Mouse (Mus musculus): ENCODE measurements at regions not wholly inside any gene's neighbourhood (a gene's known extent, or its start where the extent isn't known, plus 50 kb on each side); places are given as distances from the start of the nearest gene placed in this dataset.

DNA sequence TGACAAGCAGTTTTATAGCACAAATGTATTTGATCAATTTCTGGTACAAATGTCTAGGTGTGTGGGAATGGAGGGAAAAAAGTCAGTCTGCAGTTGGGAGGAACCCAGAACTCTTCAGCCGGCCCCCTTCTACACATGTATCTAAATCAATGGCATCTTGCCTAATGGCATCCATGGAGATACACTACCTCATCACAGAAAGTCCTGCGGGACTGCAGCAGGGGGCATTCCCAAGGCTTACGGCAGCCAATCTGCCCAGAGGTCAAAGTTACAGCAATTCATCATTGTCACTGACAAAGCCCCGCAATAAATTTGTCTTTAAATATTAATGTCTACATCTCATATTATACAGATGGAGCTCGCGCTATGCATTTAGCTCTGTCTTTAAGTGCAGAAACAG, 135.7 kb upstream of the Arhgap5 start:
- TF ChIP-seq CTCF (IDR thresholded peaks at IDR 0.05; ENCODE audit: extremely low read depth, insufficient read length, insufficient replicate concordance, low read depth, low read length) (no peak), POLR2A (IDR thresholded peaks at IDR 0.05; ENCODE audit: low read depth, low read length) (no peak)
- no peaks in the 10 kb centered on the region for H3K27me3 ChIP-seq (ENCODE audit: control insufficient read depth, insufficient read depth, low read length)
- WGBS: 24% methylated on average over 6 of the region's 6 CpGs
- no peak overlapping the region for H3K4me3 ChIP-seq (ENCODE audit: low read depth, low read length)
- H3K36me3 ChIP-seq (ENCODE audit: control insufficient read depth, insufficient read depth, low read length): no peaks in the 10 kb centered on the region
- H3K4me1 ChIP-seq (ENCODE audit: control insufficient read depth, insufficient read depth, insufficient read length, low read length): no peaks in the 10 kb centered on the region
- no peak overlapping the region for H3K27ac ChIP-seq (ENCODE audit: insufficient read depth, low read depth, low read length)

DNA sequence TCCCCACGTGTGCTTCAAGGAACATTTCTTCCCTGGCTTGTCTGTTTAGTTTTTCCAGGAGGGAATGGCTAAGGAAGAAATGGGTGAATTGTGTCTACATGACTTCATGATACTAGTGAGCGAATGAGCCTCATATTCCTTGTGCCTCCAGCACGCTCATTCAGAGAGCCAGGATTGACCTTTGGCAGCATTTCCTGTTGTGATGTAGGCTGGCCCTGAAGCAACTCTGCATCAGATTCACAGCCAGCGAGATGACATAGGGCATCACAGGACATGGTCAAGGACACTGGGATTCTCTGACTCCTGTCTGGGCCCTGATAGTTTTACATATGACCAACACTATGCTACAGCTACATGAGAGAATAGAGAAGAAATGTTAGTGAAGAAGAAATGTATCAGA, 135.3 kb upstream of the Arhgap5 start:
- H3K4me3 ChIP-seq (ENCODE audit: low read depth, low read length): no peak overlapping the region
- TF ChIP-seq CTCF (IDR thresholded peaks at IDR 0.05; ENCODE audit: extremely low read depth, insufficient read length, insufficient replicate concordance, low read depth, low read length) (no peak), POLR2A (IDR thresholded peaks at IDR 0.05; ENCODE audit: low read depth, low read length) (no peak)
- no peaks in the 10 kb centered on the region for H3K4me1 ChIP-seq (ENCODE audit: control insufficient read depth, insufficient read depth, insufficient read length, low read length)
- H3K27ac ChIP-seq (ENCODE audit: insufficient read depth, low read depth, low read length): no peak overlapping the region
- H3K27me3 ChIP-seq (ENCODE audit: control insufficient read depth, insufficient read depth, low read length): no peaks in the 10 kb centered on the region
- H3K36me3 ChIP-seq (ENCODE audit: control insufficient read depth, insufficient read depth, low read length): no peaks in the 10 kb centered on the region
- WGBS: 41% methylated on average over 4 of the region's 4 CpGs

DNA sequence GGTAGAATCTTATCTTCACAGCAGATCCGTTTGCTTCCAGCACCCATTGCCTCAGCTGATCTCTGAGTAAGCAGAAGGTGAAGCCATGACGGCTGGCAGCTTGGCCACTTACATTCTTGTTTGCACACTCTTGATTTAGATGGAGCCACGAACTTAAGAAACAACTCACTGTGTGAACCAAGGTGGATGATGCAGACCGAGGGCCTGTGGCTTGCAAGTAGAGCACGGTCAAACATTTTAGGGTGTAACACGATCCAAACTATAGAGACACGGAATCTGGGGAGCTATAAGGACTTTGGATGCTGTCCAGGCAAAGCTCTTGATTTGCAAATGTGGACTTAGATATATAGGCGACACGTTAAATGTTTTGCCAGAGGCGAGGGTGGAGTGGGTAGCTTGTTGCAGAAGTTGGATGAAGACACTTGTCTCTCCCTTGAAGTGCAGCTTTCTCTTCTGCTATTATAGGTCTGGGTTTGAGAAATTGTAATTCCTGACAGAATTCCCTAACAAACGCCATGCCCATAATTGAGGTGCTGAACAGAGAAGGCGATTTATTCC, 133.5 kb upstream of the Arhgap5 start:
- no peak for TF ChIP-seq CTCF (IDR thresholded peaks at IDR 0.05; ENCODE audit: extremely low read depth, insufficient read length, insufficient replicate concordance, low read depth, low read length)
- no peak for TF ChIP-seq POLR2A (IDR thresholded peaks at IDR 0.05; ENCODE audit: low read depth, low read length)
- H3K36me3 ChIP-seq (ENCODE audit: control insufficient read depth, insufficient read depth, low read length): no peaks in the 10 kb centered on the region
- no peak overlapping the region for H3K4me3 ChIP-seq (ENCODE audit: low read depth, low read length)
- no peaks in the 10 kb centered on the region for H3K4me1 ChIP-seq (ENCODE audit: control insufficient read depth, insufficient read depth, insufficient read length, low read length)
- WGBS: 74% methylated on average over 12 of the region's 12 CpGs
- no peaks in the 10 kb centered on the region for H3K27me3 ChIP-seq (ENCODE audit: control insufficient read depth, insufficient read depth, low read length)
- no peak overlapping the region for H3K27ac ChIP-seq (ENCODE audit: insufficient read depth, low read depth, low read length)

DNA sequence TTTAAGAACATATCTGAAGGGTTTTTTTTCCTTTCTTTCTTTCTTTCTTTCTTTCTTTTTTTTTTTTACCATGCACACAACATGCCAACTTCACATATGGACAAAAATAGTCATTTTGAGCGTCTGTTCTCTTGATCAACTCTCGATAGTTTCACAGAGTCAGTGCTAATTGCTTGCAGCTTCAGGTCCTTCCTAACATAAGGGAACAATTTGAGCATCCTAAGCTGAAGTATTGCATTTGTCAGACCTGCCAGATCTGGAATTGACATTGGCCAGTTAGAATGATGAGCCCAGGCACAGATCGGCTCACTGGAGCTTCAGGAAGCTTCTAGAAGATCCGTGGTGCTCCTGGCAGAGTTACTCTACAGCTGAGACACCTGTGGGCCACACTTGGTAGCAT, 128.7 kb upstream of the Arhgap5 start:
- H3K36me3 ChIP-seq (ENCODE audit: control insufficient read depth, insufficient read depth, low read length): no peaks in the 10 kb centered on the region
- H3K27ac ChIP-seq (ENCODE audit: insufficient read depth, low read depth, low read length): no peak overlapping the region
- WGBS: 92% methylated on average over 4 of the region's 4 CpGs
- no peaks in the 10 kb centered on the region for H3K27me3 ChIP-seq (ENCODE audit: control insufficient read depth, insufficient read depth, low read length)
- TF ChIP-seq CTCF (IDR thresholded peaks at IDR 0.05; ENCODE audit: extremely low read depth, insufficient read length, insufficient replicate concordance, low read depth, low read length): no peak
- TF ChIP-seq POLR2A (IDR thresholded peaks at IDR 0.05; ENCODE audit: low read depth, low read length): no peak
- peaks cover 7% of the 10 kb centered on the region; the same call in 1 of the 2 replicates for H3K4me1 ChIP-seq (ENCODE audit: control insufficient read depth, insufficient read depth, insufficient read length, low read length)
- H3K4me3 ChIP-seq (ENCODE audit: low read depth, low read length): no peak overlapping the region

DNA sequence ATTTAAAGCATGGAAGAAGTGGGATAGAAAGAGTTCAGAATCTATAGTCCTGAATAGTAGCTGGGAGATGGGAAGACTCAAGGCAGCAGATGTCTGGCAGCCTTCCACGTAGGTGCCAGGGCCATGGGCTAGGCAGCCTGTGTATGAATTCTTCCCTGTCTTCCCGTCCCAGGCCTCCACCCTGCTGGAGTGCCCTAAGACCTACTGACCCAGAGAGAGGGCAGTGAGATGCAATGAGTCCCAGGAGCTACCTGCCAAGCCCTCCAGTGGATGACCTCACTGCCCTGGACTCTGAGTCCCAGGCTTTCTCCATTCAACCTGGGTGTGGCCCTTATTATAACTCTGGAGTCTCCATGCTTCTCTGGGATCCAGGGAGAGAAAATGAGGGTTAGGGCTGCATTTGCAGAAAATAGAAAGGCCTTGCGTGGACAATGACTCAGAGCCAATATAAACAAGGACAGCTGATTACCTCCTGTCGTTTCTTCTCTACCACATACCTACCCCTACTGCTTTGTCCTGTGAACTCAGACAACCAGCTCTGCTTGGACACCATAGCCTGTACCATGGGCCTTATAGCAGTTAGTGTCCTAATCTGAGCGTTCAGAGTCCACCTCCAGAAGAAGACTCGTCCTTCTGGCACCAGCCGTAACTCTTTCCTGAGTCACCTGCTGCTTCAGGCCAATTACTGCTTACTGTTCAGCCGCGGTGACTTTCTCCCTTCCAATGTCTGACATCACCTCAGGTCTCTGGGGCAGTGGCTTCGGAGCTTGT, 126.9 kb upstream of the Arhgap5 start:
- H3K27ac ChIP-seq (ENCODE audit: insufficient read depth, low read depth, low read length): peak overlapping the region; percentile 57; the same call in 1 of the 2 replicates
- TF ChIP-seq POLR2A (IDR thresholded peaks at IDR 0.05; ENCODE audit: low read depth, low read length) (no peak), CTCF (IDR thresholded peaks at IDR 0.05; ENCODE audit: extremely low read depth, insufficient read length, insufficient replicate concordance, low read depth, low read length) (no peak)

DNA sequence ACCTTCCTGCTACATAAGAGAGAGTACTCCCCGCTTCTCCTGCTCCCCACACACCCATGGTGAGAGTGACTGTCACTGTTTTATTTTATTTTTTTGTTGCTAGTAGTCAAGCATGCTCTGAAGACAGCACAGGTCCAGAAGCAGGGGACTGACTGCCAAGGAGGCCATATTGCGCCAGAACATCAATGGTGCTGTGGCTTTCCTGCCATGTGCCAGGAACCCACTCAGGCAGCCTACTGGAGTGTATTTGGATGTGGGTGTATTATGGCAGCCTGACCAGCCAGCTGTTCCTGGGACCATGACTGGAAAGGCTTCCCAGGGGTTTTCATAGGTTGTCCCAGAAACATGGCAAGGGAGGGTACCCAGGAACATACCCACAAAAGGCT, 126.3 kb upstream of the Arhgap5 start:
- WGBS: 78% methylated on average over 2 of the region's 2 CpGs
- no peaks in the 10 kb centered on the region for H3K36me3 ChIP-seq (ENCODE audit: control insufficient read depth, insufficient read depth, low read length)

More for the DNA sequence above, 126.9 kb upstream of the Arhgap5 start:
- Histone ChIP-seq H3K36me3 (ENCODE audit: control insufficient read depth, insufficient read depth, low read length) (no peaks in the 10 kb centered on the region), H3K4me1 (ENCODE audit: control insufficient read depth, insufficient read depth, insufficient read length, low read length) (peaks cover 7% of the 10 kb centered on the region; the same call in 1 of the 2 replicates), H3K27me3 (ENCODE audit: control insufficient read depth, insufficient read depth, low read length) (no peaks in the 10 kb centered on the region), H3K4me3 (ENCODE audit: low read depth, low read length) (no peak overlapping the region)
- 33% methylated on average over 10 of the region's 10 CpGs for WGBS

DNA sequence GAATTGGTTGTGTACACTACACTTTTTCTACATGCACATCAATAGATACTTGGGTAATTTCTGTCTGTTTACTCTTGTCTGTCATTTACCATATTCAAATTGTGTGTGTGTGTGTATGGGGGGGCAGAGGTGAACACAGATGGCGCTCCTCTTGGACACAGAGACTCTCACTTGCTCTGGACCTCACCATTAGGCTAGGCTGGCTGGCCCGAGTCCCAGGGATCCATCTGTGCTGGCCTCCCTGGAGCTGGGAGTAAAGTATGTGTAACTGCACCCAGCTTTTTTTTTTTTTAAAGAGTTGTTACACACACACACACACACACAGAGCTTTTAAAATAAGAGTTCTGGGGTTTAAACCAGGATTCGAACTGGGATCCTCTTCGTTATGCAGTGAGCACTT, 124.5 kb upstream of the Arhgap5 start:
- TF ChIP-seq POLR2A (IDR thresholded peaks at IDR 0.05; ENCODE audit: low read depth, low read length) (no peak), CTCF (IDR thresholded peaks at IDR 0.05; ENCODE audit: extremely low read depth, insufficient read length, insufficient replicate concordance, low read depth, low read length) (no peak)
- no peaks in the 10 kb centered on the region for H3K36me3 ChIP-seq (ENCODE audit: control insufficient read depth, insufficient read depth, low read length)
- no peak overlapping the region for H3K4me3 ChIP-seq (ENCODE audit: low read depth, low read length)
- no peaks in the 10 kb centered on the region for H3K27me3 ChIP-seq (ENCODE audit: control insufficient read depth, insufficient read depth, low read length)
- 88% methylated on average over 4 of the region's 4 CpGs for WGBS
- H3K4me1 ChIP-seq (ENCODE audit: control insufficient read depth, insufficient read depth, insufficient read length, low read length): peaks cover 11% of the 10 kb centered on the region; the same call in 1 of the 2 replicates
- no peak overlapping the region for H3K27ac ChIP-seq (ENCODE audit: insufficient read depth, low read depth, low read length)

More for the DNA sequence above, 126.3 kb upstream of the Arhgap5 start:
- Histone ChIP-seq H3K4me1 (ENCODE audit: control insufficient read depth, insufficient read depth, insufficient read length, low read length) (peaks cover 9% of the 10 kb centered on the region; the same call in 1 of the 2 replicates), H3K4me3 (ENCODE audit: low read depth, low read length) (no peak overlapping the region), H3K27me3 (ENCODE audit: control insufficient read depth, insufficient read depth, low read length) (no peaks in the 10 kb centered on the region), H3K27ac (ENCODE audit: insufficient read depth, low read depth, low read length) (peak overlapping the region; percentile 57; the same call in 1 of the 2 replicates)
- no peak for TF ChIP-seq CTCF (IDR thresholded peaks at IDR 0.05; ENCODE audit: extremely low read depth, insufficient read length, insufficient replicate concordance, low read depth, low read length)

All from small intestine, adult 2 months (tissue).